Mouse (Mus musculus) heart, embryonic 11.5 days (tissue): Measurements from ENCODE around the gene Jak3. TPM values are rescaled to one million over a fixed set of nuclear protein-coding genes. Genes with fewer than 3 reads are reported as not detected.
"Not testable (repeated sequence)": the region's sequence is repeated elsewhere in the genome, so short reads cannot be mapped to it uniquely, and the experiment has no call there.

Source experiments
- ATAC-seq: fragments of 200-750 bp; cut with Nextera tagmentation; replicated peaks from 2 replicates; pipeline ENCODE4 v1.8.0; 2017; ENCODE audit warnings: moderate library complexity; ENCODE audit not compliant: insufficient number of reproducible peaks, low FRiP score, low TSS enrichment
- H3K27ac ChIP-seq: fragments of 300-500 bp; sonication (generic); 2 replicates; pipeline ENCODE4 v1.5.1; 2014; ENCODE audit warnings: mild to moderate bottlenecking, low read depth, low read length
- H3K27me3 ChIP-seq: fragments of 300-500 bp; sonication (generic); 2 replicates; pipeline ENCODE4 v1.6.1; 2014; ENCODE audit warnings: mild to moderate bottlenecking, low read length, mixed read lengths; ENCODE audit not compliant: control insufficient read depth, insufficient read depth
- H3K36me3 ChIP-seq: fragments of 300-500 bp; sonication (generic); 2 replicates; pipeline ENCODE4 v1.6.1; 2014; ENCODE audit warnings: mild to moderate bottlenecking, low read length, moderate library complexity, mixed read lengths; ENCODE audit not compliant: control insufficient read depth, insufficient read depth
- H3K4me1 ChIP-seq: fragments of 300-500 bp; sonication (generic); 2 replicates; pipeline ENCODE4 v1.6.1; 2014; ENCODE audit warnings: low read length; ENCODE audit not compliant: control insufficient read depth, insufficient read depth
- H3K4me2 ChIP-seq: fragments of 300-500 bp; sonication (generic); 2 replicates; pipeline ENCODE4 v1.6.1; 2014; ENCODE audit warnings: mild to moderate bottlenecking, moderate library complexity
- H3K4me3 ChIP-seq: fragments of 300-500 bp; sonication (generic); 2 replicates; pipeline ENCODE4 v1.5.1; 2014; ENCODE audit warnings: low read depth, low read length
- H3K9ac ChIP-seq: fragments of 300-500 bp; sonication (generic); 2 replicates; pipeline ENCODE4 v1.6.1; 2014; ENCODE audit warnings: mild to moderate bottlenecking, low read depth, low read length, moderate library complexity
- H3K9me3 ChIP-seq: fragments of 300-500 bp; sonication (generic); replicated peaks from 2 replicates; pipeline ENCODE4 v1.6.1; 2016; ENCODE audit warnings: low read length; ENCODE audit not compliant: control insufficient read depth
- WGBS: fragments of 180-500 bp; shearing (Covaris S2); extraction: QIAGEN DNeasy Blood & Tissue Kit; methylation state at CpG from one replicate; pipeline ENCODE4 v1.1.7; 2014; ENCODE audit not compliant: insufficient replicate concordance; 5-methylcytosine and 5-hydroxymethylcytosine counted together
- microRNA-seq: library from miRNA; unstranded; fragments of <30 nt; microRNA quantifications from one replicate; pipeline ENCODE4, GENCODE M21; 2016; ENCODE audit warnings: borderline number of aligned reads
- polyA plus RNA-seq: library from polyadenylated mRNA; unstranded; fragments of >200 nt; fragmentation: Nextera tagmentation; extraction: Ambion mirVana; gene quantifications from 2 replicates; pipeline ENCODE4 v1.2.1, GENCODE M21; 2014

The Jak3 gene
- polyA plus RNA-seq, 1 experiment from 2014 or later: 4.9 TPM

GRCm38 (mm10) chr8:71728826-71729620 lies 52.9 kb downstream of the Jak3 start:
- peak overlapping the region; percentile 60 for H3K4me2 ChIP-seq
- 6% methylated on average over 15 of the region's 16 CpGs for WGBS
- no peaks in the 10 kb centered on the region for H3K36me3 ChIP-seq
- H3K27me3 ChIP-seq: peaks cover 49% of the 10 kb centered on the region
- ATAC-seq: no peak
- H3K4me1 ChIP-seq: no peaks in the 10 kb centered on the region
- H3K27ac ChIP-seq: no peak overlapping the region
- peak overlapping the region; percentile 16 for H3K4me3 ChIP-seq
- H3K9ac ChIP-seq: no peak overlapping the region
- H3K9me3 ChIP-seq: no peaks in the 10 kb centered on the region

- no peak overlapping the region for H3K4me2 ChIP-seq
- 27% methylated on average over 3 of the region's 3 CpGs for WGBS
- no peak overlapping the region for H3K9ac ChIP-seq
- H3K36me3 ChIP-seq: no peaks in the 10 kb centered on the region
- no peak for ATAC-seq
- H3K4me1 ChIP-seq: no peaks in the 10 kb centered on the region
- H3K4me3 ChIP-seq: no peak overlapping the region
- H3K9me3 ChIP-seq: no peaks in the 10 kb centered on the region
- no peak overlapping the region for H3K27ac ChIP-seq
- H3K27me3 ChIP-seq: peaks cover 24% of the 10 kb centered on the region
Observed at GRCm38 (mm10) chr8:71731652-71732230, 55.6 kb downstream of the Jak3 start.

- not testable (repeated sequence) for ATAC-seq, H3K36me3 ChIP-seq, H3K4me2 ChIP-seq, H3K9ac ChIP-seq, H3K27ac ChIP-seq, H3K4me1 ChIP-seq, H3K9me3 ChIP-seq, H3K27me3 ChIP-seq, H3K4me3 ChIP-seq
Observed at GRCm38 (mm10) chr8:71738316-71738715, 62.2 kb downstream of the Jak3 start.

Small RNAs within 50 kb of the gene (microRNA-seq; reads per million reads assigned to microRNA genes)
- gene Mir6769b: not detected

Other genes with a start within 250 kb of the Jak3 start
- gene Abhd8, start 212.6 kb upstream of the Jak3 start, polyA plus RNA-seq: 17.0 and 20.4 TPM in 2 replicates
- 163 and 169 TPM in 2 replicates for gene Mrpl34, start 211.3 kb upstream of the Jak3 start, polyA plus RNA-seq
- gene Dda1, start 207.1 kb upstream of the Jak3 start, polyA plus RNA-seq: 95.9 and 102 TPM in 2 replicates
- gene Ano8, start 190.3 kb upstream of the Jak3 start, polyA plus RNA-seq: 0.90 and 1.4 TPM in 2 replicates
- 4.8 and 5.3 TPM in 2 replicates for gene Gtpbp3, start 188.2 kb upstream of the Jak3 start, polyA plus RNA-seq
- gene Plvap, start 164.5 kb upstream of the Jak3 start, polyA plus RNA-seq: 148 and 170 TPM in 2 replicates
- 0.55 and 1.3 TPM in 2 replicates for gene Ccdc194, start 150.6 kb upstream of the Jak3 start, polyA plus RNA-seq
- 4.2 and 17.4 TPM in 2 replicates for gene Bst2, start 138.8 kb upstream of the Jak3 start, polyA plus RNA-seq
- 59.7 and 63.3 TPM in 2 replicates for gene Mvb12a, start 133.4 kb upstream of the Jak3 start, polyA plus RNA-seq
- gene Tmem221, start 117.4 kb upstream of the Jak3 start, polyA plus RNA-seq: 0.21 and 0.35 TPM in 2 replicates
- gene Nxnl1, start 109.7 kb upstream of the Jak3 start, polyA plus RNA-seq: not detected in 2 replicates
- 9.2 and 10.8 TPM in 2 replicates for gene Slc27a1, start 107.4 kb upstream of the Jak3 start, polyA plus RNA-seq
- 184 and 194 TPM in 2 replicates for gene Pgls, start 84.1 kb upstream of the Jak3 start, polyA plus RNA-seq
- 1.9 and 2.0 TPM in 2 replicates for gene Fam129c, start 78.6 kb upstream of the Jak3 start, polyA plus RNA-seq
- gene Colgalt1, start 65.3 kb upstream of the Jak3 start, polyA plus RNA-seq: 47.8 and 55.6 TPM in 2 replicates
- gene Unc13a, start 4.5 kb upstream of the Jak3 start, polyA plus RNA-seq: 0.63 and 0.65 TPM in 2 replicates
- 0.61 and 0.89 TPM in 2 replicates for gene Insl3, start 12.9 kb downstream of the Jak3 start, polyA plus RNA-seq
- 1.4 and 1.8 TPM in 2 replicates for gene B3gnt3, start 25.5 kb downstream of the Jak3 start, polyA plus RNA-seq
- gene Fcho1, start 49.4 kb downstream of the Jak3 start, polyA plus RNA-seq: 0.83 and 1.2 TPM in 2 replicates
- 5.6 and 5.9 TPM in 2 replicates for gene Zfp709, start 205.7 kb downstream of the Jak3 start, polyA plus RNA-seq
- 2.4 and 3.1 TPM in 2 replicates for gene Zfp882, start 232.3 kb downstream of the Jak3 start, polyA plus RNA-seq
- gene Zfp617, start 232.3 kb downstream of the Jak3 start, polyA plus RNA-seq: 34.4 and 36.4 TPM in 2 replicates